Mouse (Mus musculus) hindbrain, embryonic 10.5 days (tissue): ENCODE measurements around the gene Rbck1. TPM values are rescaled to one million over a fixed set of nuclear protein-coding genes. Genes with fewer than 3 reads are reported as not detected.

Source experiments
- DNase-seq: peaks from one replicate; pipeline ENCODE4 v3.0.0-alpha.2; 2017; ENCODE audit warnings: low spot score
- H3K27ac ChIP-seq: fragments of 300-500 bp; sonication (generic); 2 replicates; pipeline ENCODE4 v1.5.1; 2016; ENCODE audit warnings: mild to moderate bottlenecking, moderate library complexity
- H3K27me3 ChIP-seq: fragments of 300-500 bp; sonication (generic); 2 replicates; pipeline ENCODE4 v1.6.1; 2016; ENCODE audit warnings: mild to moderate bottlenecking; ENCODE audit not compliant: poor library complexity, insufficient read depth, severe bottlenecking
- H3K36me3 ChIP-seq: fragments of 300-500 bp; sonication (generic); 2 replicates; pipeline ENCODE4 v1.6.1; 2016; ENCODE audit warnings: mild to moderate bottlenecking, moderate library complexity
- H3K4me1 ChIP-seq: fragments of 300-500 bp; sonication (generic); replicated peaks from 2 replicates; pipeline ENCODE4 v1.6.1; 2016; ENCODE audit warnings: mild to moderate bottlenecking
- H3K4me3 ChIP-seq: fragments of 300-500 bp; sonication (generic); 2 replicates; pipeline ENCODE4 v1.5.1; 2016; ENCODE audit warnings: mild to moderate bottlenecking, moderate library complexity
- H3K9me3 ChIP-seq: fragments of 300-500 bp; sonication (generic); 2 replicates; pipeline ENCODE4 v1.6.1; 2016; ENCODE audit warnings: mild to moderate bottlenecking, moderate library complexity
- WGBS: fragments of 180-500 bp; shearing (Covaris S2); methylation state at CpG from one replicate; pipeline ENCODE4 v1.1.7; 2016; 5-methylcytosine and 5-hydroxymethylcytosine counted together
- polyA plus RNA-seq: library from polyadenylated mRNA; unstranded; fragments of >200 nt; fragmentation: Nextera tagmentation; extraction: Ambion mirVana; gene quantifications from 2 replicates; pipeline ENCODE4 v1.2.1, GENCODE M21; 2016

Gene Rbck1
- polyA plus RNA-seq, 1 experiment from 2014 or later = 93.2 TPM

GRCm38 (mm10) chr2:152281407-152281806 lies 51.0 kb downstream of the Rbck1 start:
- Histone ChIP-seq H3K4me3 (no peak overlapping the region), H3K27me3 (no peaks in the 10 kb centered on the region), H3K9me3 (no peaks in the 10 kb centered on the region), H3K4me1 (no peaks in the 10 kb centered on the region), H3K36me3 (peaks cover 89% of the 10 kb centered on the region), H3K27ac (no peak overlapping the region)
- WGBS = 95% methylated on average over 3 of the region's 3 CpGs
- DNase-seq = no peak

GRCm38 (mm10) chr2:152273639-152274038 lies 58.8 kb downstream of the Rbck1 start:
- H3K4me3 ChIP-seq = no peak overlapping the region
- no peaks in the 10 kb centered on the region for H3K9me3 ChIP-seq
- DNase-seq = no peak
- H3K27ac ChIP-seq = no peak overlapping the region
- no peaks in the 10 kb centered on the region for H3K27me3 ChIP-seq
- no peaks in the 10 kb centered on the region for H3K4me1 ChIP-seq
- 88% methylated on average over 2 of the region's 2 CpGs for WGBS
- peaks cover 91% of the 10 kb centered on the region for H3K36me3 ChIP-seq

Other genes starting within 250 kb of the Rbck1 start
- 15.6 and 18.7 TPM in 2 replicates for gene Srxn1, start 227.1 kb downstream of the Rbck1 start, polyA plus RNA-seq
- gene Tcf15, start 189.1 kb downstream of the Rbck1 start, polyA plus RNA-seq = 5.2 and 7.6 TPM in 2 replicates
- gene Csnk2a1, start 105.8 kb downstream of the Rbck1 start, polyA plus RNA-seq = 83.7 and 91.3 TPM in 2 replicates
- gene Tbc1d20, start 38.8 kb downstream of the Rbck1 start, polyA plus RNA-seq = 27.7 and 30.0 TPM in 2 replicates
- 1.3 and 3.0 TPM in 2 replicates for gene Trib3, start 11.4 kb upstream of the Rbck1 start, polyA plus RNA-seq
- 1.4 and 5.1 TPM in 2 replicates for gene Nrsn2, start 44.0 kb upstream of the Rbck1 start, polyA plus RNA-seq
- gene Sox12, start 65.4 kb upstream of the Rbck1 start, polyA plus RNA-seq = 9.5 and 11.1 TPM in 2 replicates
- gene Zcchc3, start 82.4 kb upstream of the Rbck1 start, polyA plus RNA-seq = 45.9 and 47.9 TPM in 2 replicates
- gene 6820408C15Rik, start 82.9 kb upstream of the Rbck1 start, polyA plus RNA-seq = 1.3 and 3.3 TPM in 2 replicates
- gene Defb23, start 132.0 kb upstream of the Rbck1 start, polyA plus RNA-seq = not detected in 2 replicates
- not detected in 2 replicates for gene Defb20, start 144.4 kb upstream of the Rbck1 start, polyA plus RNA-seq
- gene Defb22, start 157.5 kb upstream of the Rbck1 start, polyA plus RNA-seq = not detected in 2 replicates
- not detected in 2 replicates for gene Defb26, start 179.0 kb upstream of the Rbck1 start, polyA plus RNA-seq
- not detected in 2 replicates for gene Defb28, start 185.6 kb upstream of the Rbck1 start, polyA plus RNA-seq
- gene Defb29, start 207.4 kb upstream of the Rbck1 start, polyA plus RNA-seq = not detected in 2 replicates
- not detected in 2 replicates for gene Gm17416, start 236.7 kb upstream of the Rbck1 start, polyA plus RNA-seq
- not detected in 2 replicates for gene Defb21, start 240.1 kb upstream of the Rbck1 start, polyA plus RNA-seq
- not detected in 2 replicates for gene Defb19, start 247.7 kb upstream of the Rbck1 start, polyA plus RNA-seq